Mouse (Mus musculus) limb, embryonic 12.5 days (tissue): ENCODE measurements around the gene Kif1bp. TPM values are rescaled to one million over a fixed set of nuclear protein-coding genes. Genes with fewer than 3 reads are reported as not detected.
"Not testable (repeated sequence)": the region's sequence is repeated elsewhere in the genome, so short reads cannot be mapped to it uniquely, and the experiment has no call there.

Experiments
- ATAC-seq: fragments of 200-750 bp; cut with Nextera tagmentation; 2 replicates; pipeline ENCODE4 v1.8.0; 2017; ENCODE audit warnings: low read depth, moderate TSS enrichment; ENCODE audit not compliant: insufficient number of reproducible peaks, insufficient read depth, low FRiP score, low TSS enrichment
- H3K27ac ChIP-seq: fragments of 300-500 bp; sonication (generic); 2 replicates; pipeline ENCODE4 v1.5.1; 2016; ENCODE audit warnings: mild to moderate bottlenecking, moderate library complexity
- H3K27me3 ChIP-seq: fragments of 300-500 bp; sonication (generic); 2 replicates; pipeline ENCODE4 v1.6.1; 2016; ENCODE audit warnings: mild to moderate bottlenecking, moderate library complexity
- H3K36me3 ChIP-seq: fragments of 300-500 bp; sonication (generic); 2 replicates; pipeline ENCODE4 v1.6.1; 2016; ENCODE audit warnings: mild to moderate bottlenecking, moderate library complexity
- H3K4me1 ChIP-seq: fragments of 300-500 bp; sonication (generic); replicated peaks from 2 replicates; pipeline ENCODE4 v1.6.1; 2016
- H3K4me2 ChIP-seq: fragments of 300-500 bp; sonication (generic); 2 replicates; pipeline ENCODE4 v1.6.1; 2016; ENCODE audit warnings: mild to moderate bottlenecking, moderate library complexity
- H3K4me3 ChIP-seq: fragments of 300-500 bp; sonication (generic); replicated peaks from 2 replicates; pipeline ENCODE4 v1.5.1; 2016; ENCODE audit warnings: mild to moderate bottlenecking
- H3K9ac ChIP-seq: fragments of 300-500 bp; sonication (generic); replicated peaks from 2 replicates; pipeline ENCODE4 v1.6.1; 2016; ENCODE audit warnings: mild to moderate bottlenecking, moderate library complexity
- H3K9me3 ChIP-seq: fragments of 300-500 bp; sonication (generic); 2 replicates; pipeline ENCODE4 v1.6.1; 2016; ENCODE audit warnings: mild to moderate bottlenecking, moderate library complexity
- WGBS: fragments of 180-500 bp; shearing (Covaris S2); methylation state at CpG from one replicate; pipeline ENCODE4 v1.1.7; 2016; 5-methylcytosine and 5-hydroxymethylcytosine counted together
- polyA plus RNA-seq: library from polyadenylated mRNA; unstranded; fragments of >200 nt; fragmentation: Nextera tagmentation; extraction: Ambion mirVana; gene quantifications from 2 replicates; pipeline ENCODE4 v1.2.1, GENCODE M21; 2016

Gene Kif1bp
- polyA plus RNA-seq: 46.1 and 49.8 TPM in 2 replicates

- peak within 1 kb of the TSS; percentile 84 for H3K9ac ChIP-seq
- 5% methylated on average over 33 of the region's 33 CpGs for WGBS
- H3K27ac ChIP-seq: peak within 1 kb of the TSS; percentile 83
- H3K4me3 ChIP-seq: peak within 1 kb of the TSS; percentile 97
- H3K9me3 ChIP-seq: no peaks in the 10 kb centered on the region
- peaks cover 60% of the 10 kb centered on the region for H3K36me3 ChIP-seq
- no peaks in the 10 kb centered on the region for H3K27me3 ChIP-seq
- peak within 1 kb of the TSS; percentile 90 for H3K4me2 ChIP-seq
- ATAC-seq: peak; percentile 99
- peaks cover 14% of the 10 kb centered on the region for H3K4me1 ChIP-seq
Observed at GRCm38 (mm10) chr10:62578338-62579100, at the start of gene Kif1bp. TSS of gene Kif1bp (minus strand) at chr10:62578457.

GRCm38 (mm10) chr10:62604161-62604560, 25.9 kb upstream of the Kif1bp start:
- peaks cover 9% of the 10 kb centered on the region for H3K4me1 ChIP-seq
- no peak overlapping the region for H3K27ac ChIP-seq
- H3K4me2 ChIP-seq: no peak overlapping the region
- no peak for ATAC-seq
- WGBS: 85% methylated on average over 3 of the region's 3 CpGs
- peaks cover 3% of the 10 kb centered on the region; the same call in 1 of the 2 replicates for H3K36me3 ChIP-seq
- H3K9me3 ChIP-seq: no peaks in the 10 kb centered on the region
- no peaks in the 10 kb centered on the region for H3K27me3 ChIP-seq
- H3K9ac ChIP-seq: no peak overlapping the region
- no peak overlapping the region for H3K4me3 ChIP-seq

- 0 out of 2 replicates have a peak overlapping the region, but pooled peaks have one; percentile 90 for H3K4me3 ChIP-seq
- peaks cover 8% of the 10 kb centered on the region for H3K36me3 ChIP-seq
- H3K9me3 ChIP-seq: no peaks in the 10 kb centered on the region
- ATAC-seq: no peak
- WGBS: 86% methylated on average over 12 of the region's 12 CpGs
- H3K9ac ChIP-seq: no peak overlapping the region
- no peaks in the 10 kb centered on the region for H3K27me3 ChIP-seq
- no peak overlapping the region for H3K27ac ChIP-seq
- peak overlapping the region; percentile 96; the same call in 1 of the 2 replicates for H3K4me2 ChIP-seq
- H3K4me1 ChIP-seq: peaks cover 9% of the 10 kb centered on the region
Observed at GRCm38 (mm10) chr10:62603233-62604030, 25.2 kb upstream of the Kif1bp start.

GRCm38 (mm10) chr10:62602177-62603040, 24.2 kb upstream of the Kif1bp start, which contains the start of gene Ddx21:
TSS of gene Ddx21 (minus strand) at chr10:62602281.
- Histone ChIP-seq H3K4me1 (peaks cover 9% of the 10 kb centered on the region), H3K36me3 (peaks cover 18% of the 10 kb centered on the region), H3K4me3 (peak within 1 kb of the TSS; percentile 90), H3K27ac (peak within 1 kb of the TSS; percentile 72), H3K9me3 (no peaks in the 10 kb centered on the region), H3K4me2 (peak within 1 kb of the TSS; percentile 96), H3K9ac (peak within 1 kb of the TSS; percentile 74), H3K27me3 (no peaks in the 10 kb centered on the region)
- ATAC-seq: peak; percentile 95
- WGBS: 7% methylated on average over 53 of the region's 53 CpGs

- H3K9me3 ChIP-seq: no peaks in the 10 kb centered on the region
- WGBS: under 1% methylated on average over 23 of the region's 23 CpGs
- no peaks in the 10 kb centered on the region for H3K27me3 ChIP-seq
- peak overlapping the region; percentile 96 for H3K4me2 ChIP-seq
- ATAC-seq: peak; percentile 75; the same call in 1 of the 2 replicates
- peak overlapping the region; percentile 72 for H3K27ac ChIP-seq
- H3K36me3 ChIP-seq: peaks cover 24% of the 10 kb centered on the region
- peak overlapping the region; percentile 74 for H3K9ac ChIP-seq
- H3K4me1 ChIP-seq: peaks cover 9% of the 10 kb centered on the region
- H3K4me3 ChIP-seq: peak overlapping the region; percentile 90
Observed at GRCm38 (mm10) chr10:62601833-62602176, 23.5 kb upstream of the Kif1bp start.

DNA sequence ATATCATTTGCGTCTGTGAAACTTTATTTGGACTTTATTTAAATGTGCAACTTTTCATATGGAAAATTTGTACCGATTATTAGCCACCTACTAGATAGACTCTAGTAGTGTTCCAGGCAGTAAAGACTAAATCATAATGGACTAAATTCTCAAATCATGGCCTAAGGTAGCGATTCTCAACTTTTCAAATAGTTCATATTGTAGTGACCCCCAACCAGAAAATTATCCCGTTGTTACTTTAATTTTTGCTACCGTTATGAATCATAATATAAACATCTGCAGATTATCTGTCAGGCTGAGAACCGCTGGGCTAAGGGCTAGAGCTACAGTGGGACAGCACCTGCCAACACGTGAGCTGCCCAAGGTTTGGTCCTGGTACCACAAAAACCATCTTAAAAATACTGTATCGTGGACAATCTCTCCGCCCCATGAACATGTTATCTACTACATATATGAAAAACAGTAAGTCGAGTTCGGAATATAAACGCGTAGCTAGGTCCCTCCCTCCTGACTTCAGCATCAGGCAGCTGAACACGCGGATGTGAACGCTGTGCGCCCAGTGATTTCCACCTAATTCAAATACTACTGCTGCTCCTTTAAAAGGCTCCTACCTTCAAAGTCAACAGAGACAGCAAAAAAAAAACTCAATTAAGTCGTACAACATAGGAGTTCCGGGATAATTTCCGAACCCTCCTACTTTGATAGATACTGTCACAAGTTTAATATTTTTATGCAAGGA, 23.0 kb upstream of the Kif1bp start:
- no peaks in the 10 kb centered on the region for H3K9me3 ChIP-seq
- no peak for ATAC-seq
- H3K27me3 ChIP-seq: no peaks in the 10 kb centered on the region
- H3K4me2 ChIP-seq: peak overlapping the region; percentile 96
- peak overlapping the region; percentile 74 for H3K9ac ChIP-seq
- no peak overlapping the region for H3K27ac ChIP-seq
- peaks cover 9% of the 10 kb centered on the region for H3K4me1 ChIP-seq
- WGBS: 11% methylated on average over 20 of the region's 20 CpGs
- H3K36me3 ChIP-seq: peaks cover 28% of the 10 kb centered on the region
- peak overlapping the region; percentile 90 for H3K4me3 ChIP-seq

GRCm38 (mm10) chr10:62600056-62600455, 21.8 kb upstream of the Kif1bp start:
- Histone ChIP-seq H3K9me3 (no peaks in the 10 kb centered on the region), H3K9ac (no peak overlapping the region), H3K4me2 (no peak overlapping the region), H3K4me1 (peaks cover 9% of the 10 kb centered on the region), H3K36me3 (peaks cover 39% of the 10 kb centered on the region), H3K27ac (no peak overlapping the region), H3K27me3 (no peaks in the 10 kb centered on the region), H3K4me3 (no peak overlapping the region)
- no peak for ATAC-seq
- 92% methylated on average over 6 of the region's 6 CpGs for WGBS

GRCm38 (mm10) chr10:62599311-62599710, 21.1 kb upstream of the Kif1bp start:
- peaks cover 46% of the 10 kb centered on the region for H3K36me3 ChIP-seq
- not testable (repeated sequence) for H3K9me3 ChIP-seq, H3K27ac ChIP-seq, H3K4me1 ChIP-seq, H3K4me2 ChIP-seq, H3K4me3 ChIP-seq, H3K9ac ChIP-seq, H3K27me3 ChIP-seq, ATAC-seq
- 96% methylated on average over 3 of the region's 3 CpGs for WGBS

DNA sequence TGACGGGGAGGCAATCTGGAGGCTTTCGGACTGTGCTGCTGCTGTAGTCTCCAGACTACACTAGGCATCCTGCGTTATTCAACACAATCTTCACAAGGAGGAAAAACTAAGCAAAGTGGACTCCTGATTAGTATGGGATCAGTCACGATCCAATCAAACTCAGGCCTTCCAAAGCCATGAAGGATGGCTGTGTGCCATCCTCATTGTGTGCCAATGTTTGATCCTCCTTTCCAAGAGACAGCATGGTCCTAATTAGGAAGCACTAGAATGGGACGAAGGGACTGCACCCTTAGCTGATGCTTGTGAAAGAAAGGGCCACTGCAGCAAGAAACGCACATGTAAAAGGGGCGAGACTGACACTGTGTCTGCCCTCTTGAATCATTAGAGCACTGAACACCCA, 14.2 kb upstream of the Kif1bp start:
- H3K4me3 ChIP-seq: no peak overlapping the region
- no peaks in the 10 kb centered on the region for H3K4me1 ChIP-seq
- no peaks in the 10 kb centered on the region for H3K9me3 ChIP-seq
- WGBS: 95% methylated on average over 7 of the region's 7 CpGs
- peaks cover 93% of the 10 kb centered on the region for H3K36me3 ChIP-seq
- no peak for ATAC-seq
- no peak overlapping the region for H3K27ac ChIP-seq
- no peak overlapping the region for H3K4me2 ChIP-seq
- H3K27me3 ChIP-seq: no peaks in the 10 kb centered on the region
- no peak overlapping the region for H3K9ac ChIP-seq

GRCm38 (mm10) chr10:62590200-62590599, 11.9 kb upstream of the Kif1bp start:
- no peak for ATAC-seq
- Histone ChIP-seq H3K27me3 (no peaks in the 10 kb centered on the region), H3K4me3 (no peak overlapping the region), H3K27ac (no peak overlapping the region), H3K9me3 (no peaks in the 10 kb centered on the region), H3K4me2 (no peak overlapping the region), H3K9ac (no peak overlapping the region), H3K4me1 (no peaks in the 10 kb centered on the region), H3K36me3 (peaks cover 97% of the 10 kb centered on the region)
- 53% methylated on average over 6 of the region's 6 CpGs for WGBS
